In the genomic region with DNA sequence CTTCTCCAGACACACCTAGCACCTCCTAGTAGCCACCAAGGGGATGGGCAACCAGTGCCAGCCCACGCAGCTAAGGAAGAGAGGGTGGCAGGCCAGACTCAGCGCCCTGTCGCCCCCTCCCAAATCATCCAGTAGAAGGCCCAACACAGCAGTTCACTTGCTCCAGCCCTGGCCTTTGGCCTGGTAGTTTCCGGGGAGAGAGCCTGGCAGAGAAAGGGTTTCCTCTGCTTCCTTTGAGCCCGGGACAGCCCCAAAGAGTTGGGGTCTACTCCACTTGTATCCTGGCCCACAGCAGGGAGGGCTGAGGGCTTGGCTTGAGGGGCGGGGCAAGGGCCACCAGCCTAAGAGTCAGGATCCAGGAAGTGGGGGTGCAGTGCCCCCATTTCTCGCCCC, we compare ENCODE assay signal across 9 mouse cellular contexts. TPM values are rescaled to one million over a fixed set of nuclear protein-coding genes. Genes with fewer than 3 reads are reported as not detected.
A peak's percentile ranks its signal among the peaks of the same experiment; 100 is the strongest.
DNase-seq lines count a peak whose midpoint lies in the region; ATAC-seq and TF ChIP-seq lines count a peak whose summit lies in the region.
"Had no signal": no experiment of that assay in that cellular context is flagged by ENCODE, and none has a peak within 500 bp of the region (broad histone marks: within the 10 kb centered on the region; RNA-seq: fewer than 3 reads in every experiment).

No protein-coding gene starts in this region.

- no peak overlapping the region for H3K4me2 ChIP-seq in CH12.LX (ENCODE audit: insufficient read depth, low read depth, poor library complexity, severe bottlenecking)
- H3K4me2 ChIP-seq in hindbrain, embryonic 11.5 days (replicated peaks; ENCODE audit: low read depth, low read length): 0 out of 2 replicates have a peak overlapping the region, but pooled peaks have one; percentile 17

- peaks cover 3% of the 10 kb centered on the region for H3K9me3 ChIP-seq in CH12.LX (replicated peaks; ENCODE audit: low read length)
- no peaks in the 10 kb centered on the region for H3K9me3 ChIP-seq in hindbrain, embryonic 11.5 days (ENCODE audit: control insufficient read depth, low read length)
- no peaks in the 10 kb centered on the region for H3K9me3 ChIP-seq in midbrain, embryonic 10.5 days (replicated peaks)

- ATAC-seq in hindbrain, embryonic 11.5 days (ENCODE audit: low FRiP score): no peak

- no peak for DNase-seq in heart, adult 2 months
- DNase-seq in heart, postnatal 36 days: no peak
- no peak for DNase-seq in CH12.LX (ENCODE audit: extremely low read depth)
- DNase-seq in hindbrain, embryonic 11.5 days (ENCODE audit: low spot score): peak; percentile 35
- no peak for DNase-seq in midbrain, embryonic 10.5 days (ENCODE audit: low spot score)
- no peak for DNase-seq in left cerebral cortex, postnatal 25 days (ENCODE audit: low spot score in 2 of 2)
- DNase-seq in T-cell, adult 2 months (ENCODE audit: low spot score): no peak
- no peak for DNase-seq in gastrocnemius, postnatal 10 days
- DNase-seq: spleen, adult 18-20 months had no signal

- TF ChIP-seq POLR2A in heart, adult 2 months (IDR thresholded peaks at IDR 0.05; ENCODE audit: insufficient read depth, low read depth, low read length): no peak
- no peak for TF ChIP-seq POLR2A in CH12.LX (IDR thresholded peaks at IDR 0.05; ENCODE audit: low read depth, low read length)

- no peak for TF ChIP-seq CTCF in heart, adult 2 months (IDR thresholded peaks at IDR 0.05)
- TF ChIP-seq CTCF in CH12.LX (conservative IDR thresholded peaks at IDR 0.05 in 1 of 2, IDR thresholded peaks at IDR 0.05 in 1 of 2; ENCODE audit: low read depth in 2 of 2, low read length in 2 of 2): no peak

- no peaks in the 10 kb centered on the region for H3K36me3 ChIP-seq in heart, adult 2 months (ENCODE audit: control insufficient read depth, insufficient read depth, low read length)
- H3K36me3 ChIP-seq in CH12.LX (replicated peaks in 1 of 2; ENCODE audit: control insufficient read depth in 1 of 2, insufficient read depth in 1 of 2, low read length in 1 of 2): peaks cover 54 to 68% of the 10 kb centered on the region in 2 experiments
- no peaks in the 10 kb centered on the region; the same call in 1 of the 2 replicates for H3K36me3 ChIP-seq in hindbrain, embryonic 11.5 days (ENCODE audit: control insufficient read depth, insufficient read depth, low read length)
- H3K36me3 ChIP-seq in midbrain, embryonic 10.5 days: peaks cover 20% of the 10 kb centered on the region

- no peak for TF ChIP-seq EP300 in heart, adult 2 months (IDR thresholded peaks at IDR 0.05; ENCODE audit: insufficient read depth, low read depth, low read length)
- TF ChIP-seq EP300 in CH12.LX (IDR thresholded peaks at IDR 0.05; ENCODE audit: low read length): no peak

- no peak for TF ChIP-seq RAD21 in CH12.LX (IDR thresholded peaks at IDR 0.05; ENCODE audit: low read depth, low read length)

- H3K4me3 ChIP-seq in heart, adult 2 months: no peak overlapping the region
- H3K4me3 ChIP-seq in CH12.LX (replicated peaks in 1 of 3; ENCODE audit: low read depth in 2 of 3, low read length in 2 of 3, poor library complexity in 1 of 3): no peak overlapping the region
- no peak overlapping the region for H3K4me3 ChIP-seq in hindbrain, embryonic 11.5 days (ENCODE audit: low read depth, low read length)
- H3K4me3 ChIP-seq in midbrain, embryonic 10.5 days: peak overlapping the region; percentile 40

- H3K79me2 ChIP-seq in heart, adult 2 months (replicated peaks; ENCODE audit: control insufficient read depth, insufficient read depth, low read length): no peaks in the 10 kb centered on the region; the same call in 1 of the 2 replicates
- H3K79me2 ChIP-seq in CH12.LX (replicated peaks; ENCODE audit: control insufficient read depth, extremely low read depth, insufficient read depth, poor library complexity, severe bottlenecking): peaks cover 40% of the 10 kb centered on the region

- in situ Hi-C loops in CH12.LX (cut with MboI; ENCODE audit: low pct_ligation_motif_present, low pct_unique_long_range_greater_than_20kb, low sequenced_read_pairs): no loop called here

- H3K27ac ChIP-seq in heart, adult 2 months: peak overlapping the region; percentile 23; the same call in 1 of the 2 replicates
- no peak overlapping the region for H3K27ac ChIP-seq in CH12.LX (ENCODE audit: insufficient read depth, low read depth)
- H3K27ac ChIP-seq in hindbrain, embryonic 11.5 days (ENCODE audit: low read depth, low read length): no peak overlapping the region
- peak overlapping the region; percentile 77 for H3K27ac ChIP-seq in midbrain, embryonic 10.5 days (replicated peaks)

- H3K27me3 ChIP-seq in heart, adult 2 months (ENCODE audit: control insufficient read depth, insufficient read depth, low read length): no peaks in the 10 kb centered on the region
- no peaks in the 10 kb centered on the region for H3K27me3 ChIP-seq in CH12.LX (replicated peaks)
- H3K27me3 ChIP-seq in hindbrain, embryonic 11.5 days (ENCODE audit: control insufficient read depth, insufficient read depth, low read length): peaks cover 51% of the 10 kb centered on the region
- H3K27me3 ChIP-seq in midbrain, embryonic 10.5 days (ENCODE audit: low read depth, poor library complexity, severe bottlenecking): peaks cover 98% of the 10 kb centered on the region

- dilution Hi-C loops in CH12.LX (cut with MboI; ENCODE audit: extremely low pct_ligation_motif_present, extremely low pct_unique_long_range_greater_than_20kb, low sequenced_read_pairs): no loop called here

- 54% methylated on average over 7 of the region's 7 CpGs for WGBS in heart, adult 2 months
- WGBS in hindbrain, embryonic 11.5 days: 19% methylated on average over 7 of the region's 7 CpGs
- 14% methylated on average over 7 of the region's 7 CpGs for WGBS in midbrain, embryonic 10.5 days

- peaks cover 8% of the 10 kb centered on the region for H3K4me1 ChIP-seq in heart, adult 2 months (ENCODE audit: control insufficient read depth, insufficient read depth, low read length)
- H3K4me1 ChIP-seq in CH12.LX (ENCODE audit: control insufficient read depth in 1 of 2, insufficient read depth in 2 of 2): peaks cover 34 to 76% of the 10 kb centered on the region in 2 experiments
- peaks cover 43% of the 10 kb centered on the region for H3K4me1 ChIP-seq in hindbrain, embryonic 11.5 days (replicated peaks; ENCODE audit: control insufficient read depth, insufficient read depth, low read length)
- peaks cover 66% of the 10 kb centered on the region for H3K4me1 ChIP-seq in midbrain, embryonic 10.5 days

- intact Hi-C loops in heart, adult 2 months (cut with DNase I): no loop called here
- intact Hi-C loops in heart, postnatal 36 days (cut with DNase I): no loop called here
- intact Hi-C loops in left cerebral cortex, postnatal 25 days (cut with DNase I): no loop called here

- peak overlapping the region; percentile 3; the same call in 1 of the 2 replicates for H3K9ac ChIP-seq in heart, adult 2 months (ENCODE audit: low read depth, low read length)
- no peak overlapping the region for H3K9ac ChIP-seq in CH12.LX (ENCODE audit: insufficient read depth, low read depth)
- no peak overlapping the region for H3K9ac ChIP-seq in hindbrain, embryonic 11.5 days (ENCODE audit: low read depth, low read length)

TF ChIP-seq in CH12.LX, 34 proteins besides CTCF, POLR2A, EP300 and RAD21:
- no peak for TF ChIP-seq JUN (IDR thresholded peaks at IDR 0.05; ENCODE audit: insufficient read depth, low read depth, low read length)
- no peak for TF ChIP-seq NELFE (IDR thresholded peaks at IDR 0.05; ENCODE audit: low read depth, low read length)
- peak; percentile 31; the same call in 1 of the 2 replicates for TF ChIP-seq ELF1 (IDR thresholded peaks at IDR 0.05; ENCODE audit: low read depth, low read length)
- no peak for TF ChIP-seq ZNF384 (IDR thresholded peaks at IDR 0.05; ENCODE audit: low read depth, low read length)

RNA-seq across cellular contexts. Expression of gene Cbx4, which starts 6.6 kb away (rescaled TPM):
- total RNA-seq in heart, adult 2 months (2021): 10 to 100 TPM in 1 of 2 experiments, 1 to 10 TPM in 1; 8.1 to 12.3 TPM
- polyA plus RNA-seq in heart, adult 2 months (2012; rRNA removed): 4.7 and 5.4 TPM in 2 replicates
- total RNA-seq in heart, postnatal 36 days (2021): 10 to 100 TPM; 11.5 to 13.6 TPM
- 30.6 and 40.4 TPM in 2 replicates for total RNA-seq in CH12.LX (2012; rRNA removed)
- 11.4 and 15.0 TPM in 2 replicates for total RNA-seq in CH12.LX (2014; rRNA removed)
- polyA plus RNA-seq in CH12.LX (2012; ENCODE audit: insufficient read length, low read depth): 26.0 and 29.8 TPM in 2 replicates
- polyA plus RNA-seq in hindbrain, embryonic 11.5 days (2014; fragmentation: Nextera tagmentation; extraction: Ambion mirVana): 5.4 and 7.1 TPM in 2 replicates
- 5.1 and 7.1 TPM in 2 replicates for polyA plus RNA-seq in midbrain, embryonic 10.5 days (2016; fragmentation: Nextera tagmentation; extraction: Ambion mirVana)
- total RNA-seq in left cerebral cortex, postnatal 25 days (2021): 10 to 100 TPM; 59.5 to 66.2 TPM
- 1 to 10 TPM; 6.2 to 9.1 TPM for total RNA-seq in gastrocnemius, postnatal 10 days (2021)

RNA-seq across cellular contexts. Expression of gene Cbx8, which starts 38.7 kb away (rescaled TPM):
- total RNA-seq in heart, adult 2 months (2021): 1 to 10 TPM; 4.0 to 5.3 TPM
- 2.0 and 2.7 TPM in 2 replicates for polyA plus RNA-seq in heart, adult 2 months (2012; rRNA removed)
- 1 to 10 TPM; 5.3 to 9.1 TPM for total RNA-seq in heart, postnatal 36 days (2021)
- total RNA-seq in CH12.LX (2012; rRNA removed) (8.5 and 10.2 TPM in 2 replicates), CH12.LX (2014; rRNA removed) (6.2 and 7.7 TPM in 2 replicates)
- 6.0 and 7.5 TPM in 2 replicates for polyA plus RNA-seq in CH12.LX (2012; ENCODE audit: insufficient read length, low read depth)
- polyA plus RNA-seq in hindbrain, embryonic 11.5 days (2014; fragmentation: Nextera tagmentation; extraction: Ambion mirVana): 9.1 and 9.3 TPM in 2 replicates
- polyA plus RNA-seq in midbrain, embryonic 10.5 days (2016; fragmentation: Nextera tagmentation; extraction: Ambion mirVana): 13.5 and 15.0 TPM in 2 replicates
- 10 to 100 TPM; 12.9 to 17.7 TPM for total RNA-seq in left cerebral cortex, postnatal 25 days (2021)
- total RNA-seq in gastrocnemius, postnatal 10 days (2021): 1 to 10 TPM; 2.3 to 4.7 TPM

RNA-seq across cellular contexts. Expression of gene Cbx2, which starts 56.7 kb away (rescaled TPM):
- 1 to 10 TPM; 1.7 to 2.3 TPM for total RNA-seq in heart, adult 2 months (2021)
- polyA plus RNA-seq in heart, adult 2 months (2012; rRNA removed): 2.3 and 3.0 TPM in 2 replicates
- total RNA-seq in heart, postnatal 36 days (2021): 1 to 10 TPM; 3.2 to 3.9 TPM
- total RNA-seq in CH12.LX (2012; rRNA removed) (10.9 and 15.5 TPM in 2 replicates), CH12.LX (2014; rRNA removed) (2.6 and 2.8 TPM in 2 replicates)
- polyA plus RNA-seq in CH12.LX (2012; ENCODE audit: insufficient read length, low read depth): 3.6 and 3.9 TPM in 2 replicates
- polyA plus RNA-seq in hindbrain, embryonic 11.5 days (2014; fragmentation: Nextera tagmentation; extraction: Ambion mirVana): 44.4 and 54.5 TPM in 2 replicates
- polyA plus RNA-seq in midbrain, embryonic 10.5 days (2016; fragmentation: Nextera tagmentation; extraction: Ambion mirVana): 108 and 110 TPM in 2 replicates
- 1 to 10 TPM; 2.6 to 3.0 TPM for total RNA-seq in left cerebral cortex, postnatal 25 days (2021)
- total RNA-seq in gastrocnemius, postnatal 10 days (2021): 1 to 10 TPM; 2.3 to 3.0 TPM

Comparison
In these comparisons a context has a peak if more than half of its experiments do, and no peak if none do; other contexts are left out.
1. H3K27ac ChIP-seq: peak in heart, adult 2 months (single experiment) and midbrain, embryonic 10.5 days (single experiment); none in CH12.LX (single experiment) and hindbrain, embryonic 11.5 days (single experiment).